Mouse (Mus musculus) erythroid progenitor cell, adult 5-6 weeks (primary cell): ENCODE results near the gene Emp2. TPM values are rescaled to one million over a fixed set of nuclear protein-coding genes. Genes with fewer than 3 reads are reported as not detected.

Experiments used
- ATAC-seq: replicated peaks from 2 replicates; pipeline ENCODE4 v1.8.0; 2016; ENCODE audit warnings: moderate number of reproducible peaks, mild to moderate bottlenecking, moderate TSS enrichment, inconsistent platforms; ENCODE audit not compliant: poor library complexity, low FRiP score, severe bottlenecking
- total RNA-seq, 2 experiments: library from RNA; stranded (forward) in 1 of 2; stranded (reverse) in 1 of 2; fragments of 150-400 nt in 1 of 2; fragments of 186-747, 209-891 nt in 1 of 2; gene quantifications; 2 replicates each; pipeline versions ENCODE4 v1.2.3 to v1.2.4; 2015 to 2017; ENCODE audit warnings: low replicate concordance in 2 of 2

Gene Emp2
- total RNA-seq, 2 experiments from 2014 or later, result not detected

DNA sequence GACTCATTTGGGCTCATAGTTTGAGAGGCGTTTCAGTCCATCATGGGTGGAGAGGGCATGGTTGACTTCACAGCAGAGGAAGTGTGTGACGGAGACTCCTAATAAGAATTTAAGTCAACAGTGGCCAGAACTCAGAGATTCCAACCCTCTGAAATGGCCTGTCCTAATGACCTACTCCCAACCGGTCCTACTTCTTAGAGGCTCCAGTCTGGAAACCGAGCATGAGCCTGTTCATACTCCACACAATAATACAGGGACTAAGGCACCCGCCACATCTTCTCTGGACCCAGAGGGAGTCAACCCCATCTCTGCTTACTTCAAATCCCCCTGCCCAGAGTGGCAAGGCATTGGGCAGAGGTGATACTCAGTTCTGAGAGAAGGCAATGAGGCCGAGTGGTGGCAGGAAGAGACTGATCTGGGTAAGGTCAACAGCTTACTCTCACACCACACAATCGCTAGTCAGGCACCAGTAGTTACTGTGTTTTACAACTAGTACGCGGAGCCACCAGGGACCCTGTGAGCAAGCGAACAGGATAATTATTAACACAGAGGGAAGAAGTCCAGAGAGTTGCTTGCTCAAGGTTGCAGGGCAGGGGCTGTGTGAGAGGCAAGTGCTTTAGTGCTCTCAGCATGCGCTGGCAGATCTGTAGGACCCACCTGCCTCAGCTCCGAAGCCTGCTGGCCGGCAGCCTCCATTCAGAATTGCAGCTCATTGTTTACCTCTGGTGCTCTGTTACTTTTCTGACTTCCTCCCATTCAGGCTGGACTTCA, 14.0 kb upstream of the Emp2 start:
- no peak for ATAC-seq

- no peak for ATAC-seq
These were observed 6.3 kb upstream of the Emp2 start for GRCm38 (mm10) chr16:10319914-10320569.

- no peak for ATAC-seq
These were observed 3.4 kb upstream of the Emp2 start for GRCm38 (mm10) chr16:10317197-10317544.

DNA sequence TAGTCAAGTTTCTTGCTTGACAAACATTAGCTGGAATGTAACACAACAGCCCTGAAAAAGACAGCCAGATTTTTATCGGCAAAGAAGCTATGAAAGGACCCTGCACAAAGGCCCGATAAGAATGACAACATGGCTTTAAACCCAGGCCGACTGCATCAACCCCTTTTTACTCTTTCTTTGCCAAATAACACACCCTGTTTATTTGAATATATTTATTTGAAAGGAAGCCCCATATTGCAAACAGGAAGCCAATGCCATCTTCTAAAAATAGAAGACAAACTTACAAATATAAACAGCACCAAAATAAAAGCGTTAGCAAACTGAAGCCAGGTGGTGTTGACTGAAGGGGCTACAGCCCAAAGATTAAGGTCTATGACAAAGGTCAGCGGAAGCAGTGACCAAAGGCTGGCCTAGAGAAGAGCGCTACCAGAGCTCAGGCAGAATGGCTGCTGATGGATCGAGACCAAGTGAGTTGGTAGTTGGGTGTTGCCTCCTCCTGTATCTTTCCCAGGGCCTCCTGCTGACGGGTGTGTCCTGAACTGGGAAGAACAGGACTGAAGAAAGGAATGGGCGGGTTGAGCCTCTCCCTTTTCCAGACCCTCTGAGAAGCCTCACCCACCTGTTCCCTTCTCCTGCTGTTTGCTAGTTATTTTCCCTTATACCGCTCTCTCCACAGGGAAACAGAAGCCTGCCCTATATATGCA, 2.9 kb upstream of the Emp2 start:
- ATAC-seq, result no peak

DNA sequence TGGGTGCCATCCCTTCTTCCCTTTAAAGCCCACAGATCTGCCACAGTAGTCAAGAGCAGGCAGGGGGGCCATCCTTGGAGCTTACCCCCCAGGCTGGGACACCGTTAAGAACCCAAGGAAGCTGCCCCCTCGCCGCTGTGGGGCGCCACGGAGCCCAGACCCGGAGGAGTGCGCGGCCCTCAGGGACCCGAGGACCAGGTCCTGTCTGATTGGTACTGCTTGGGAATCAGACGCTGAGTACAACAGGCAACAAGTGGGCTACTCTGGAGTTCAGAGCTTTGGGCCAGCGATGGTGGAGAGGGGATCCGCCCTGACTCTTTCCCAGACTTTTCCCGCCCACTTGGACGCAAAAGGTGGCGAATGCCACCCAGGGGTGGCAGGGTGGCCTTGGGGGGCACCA, 542 bp downstream of the Emp2 start:
- ATAC-seq, result no peak

DNA sequence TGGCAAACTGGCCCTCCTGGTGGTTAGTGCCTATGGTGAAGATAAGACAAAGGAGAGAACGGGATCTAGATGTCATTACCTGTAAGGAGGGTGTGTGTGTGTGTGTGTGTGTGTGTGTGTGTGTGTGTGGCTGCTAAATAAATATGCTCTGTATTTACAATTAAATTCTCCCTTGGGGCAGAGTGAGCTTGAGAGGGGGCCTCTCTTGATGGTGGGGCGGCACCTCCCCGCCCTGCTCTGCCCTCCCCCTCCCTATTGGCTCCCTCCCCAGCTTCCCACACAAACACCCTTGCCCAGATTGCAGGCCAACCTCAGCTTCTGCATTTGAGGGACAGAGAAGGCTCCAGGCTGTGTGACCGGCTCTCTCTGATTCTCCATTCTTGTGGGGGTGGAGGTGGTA, 1.8 kb downstream of the Emp2 start:
- no peak for ATAC-seq

DNA sequence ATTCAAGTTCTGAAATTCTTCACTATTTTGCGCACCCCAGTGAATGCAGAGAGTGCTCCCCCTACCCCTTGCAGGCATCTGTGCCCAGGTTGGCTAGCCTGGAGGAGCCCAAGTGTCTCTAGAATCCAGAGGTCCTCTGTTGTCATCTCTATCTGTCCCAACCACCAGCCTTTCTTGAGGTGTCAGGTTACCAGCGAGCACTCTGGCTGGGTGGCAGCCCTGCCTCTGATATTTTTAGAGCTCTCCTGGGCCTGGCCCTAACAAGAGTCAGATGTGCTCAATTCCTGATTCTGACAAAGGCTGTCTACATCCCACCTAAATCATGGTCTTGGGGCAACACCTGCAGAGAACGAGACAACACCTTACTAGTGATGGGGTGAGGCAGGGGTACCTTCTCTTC, 2.7 kb downstream of the Emp2 start:
- no peak for ATAC-seq

- ATAC-seq, result no peak
These were observed 3.3 kb downstream of the Emp2 start for GRCm38 (mm10) chr16:10310507-10310906.

DNA sequence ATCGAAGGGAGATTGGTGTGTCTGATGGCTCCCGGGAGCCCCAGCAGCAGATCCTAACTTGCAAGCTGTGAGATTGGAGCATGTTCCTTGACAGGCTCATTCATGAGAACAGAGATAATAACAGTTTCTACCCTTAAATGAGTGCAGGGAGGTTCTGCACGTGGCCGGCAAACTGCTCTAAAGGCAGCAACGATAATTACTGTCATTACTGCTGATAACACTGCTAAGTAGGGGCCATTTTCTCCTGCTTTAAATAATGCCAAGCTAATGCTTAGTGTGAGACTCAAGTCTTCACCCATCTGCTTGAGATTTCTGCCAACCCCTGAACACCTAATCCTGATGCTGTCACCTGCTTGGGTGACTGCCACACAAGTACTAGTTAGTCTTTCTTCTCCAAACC, 6.4 kb downstream of the Emp2 start:
- ATAC-seq, result no peak

DNA sequence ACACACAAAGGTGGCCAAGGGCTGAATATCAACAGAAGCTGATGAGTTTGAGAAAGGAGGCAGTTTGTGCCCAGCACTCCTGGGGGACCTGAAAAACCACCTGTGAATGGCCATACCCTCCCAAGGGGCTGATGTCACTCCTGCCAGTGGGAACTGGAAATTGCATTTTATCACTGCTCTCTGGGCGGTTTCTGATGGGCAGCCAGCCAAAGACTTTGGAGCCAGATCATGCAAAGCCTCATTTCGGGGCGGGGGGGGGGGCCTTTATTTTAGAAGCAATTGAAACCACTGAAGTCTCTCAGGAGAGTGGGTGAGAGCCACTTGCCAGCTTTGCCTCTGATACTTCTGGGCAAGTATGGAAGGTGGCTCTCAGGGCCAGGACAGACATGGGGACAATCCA, 7.7 kb downstream of the Emp2 start:
- ATAC-seq, result no peak

GRCm38 (mm10) chr16:10301337-10301736, 12.4 kb downstream of the Emp2 start:
- no peak for ATAC-seq

- ATAC-seq, result no peak
These were observed 13.3 kb downstream of the Emp2 start for GRCm38 (mm10) chr16:10300231-10301186.

GRCm38 (mm10) chr16:10299637-10300036, 14.1 kb downstream of the Emp2 start:
- no peak for ATAC-seq

- ATAC-seq, result no peak
These were observed 15.8 kb downstream of the Emp2 start for GRCm38 (mm10) chr16:10297696-10298644.

DNA sequence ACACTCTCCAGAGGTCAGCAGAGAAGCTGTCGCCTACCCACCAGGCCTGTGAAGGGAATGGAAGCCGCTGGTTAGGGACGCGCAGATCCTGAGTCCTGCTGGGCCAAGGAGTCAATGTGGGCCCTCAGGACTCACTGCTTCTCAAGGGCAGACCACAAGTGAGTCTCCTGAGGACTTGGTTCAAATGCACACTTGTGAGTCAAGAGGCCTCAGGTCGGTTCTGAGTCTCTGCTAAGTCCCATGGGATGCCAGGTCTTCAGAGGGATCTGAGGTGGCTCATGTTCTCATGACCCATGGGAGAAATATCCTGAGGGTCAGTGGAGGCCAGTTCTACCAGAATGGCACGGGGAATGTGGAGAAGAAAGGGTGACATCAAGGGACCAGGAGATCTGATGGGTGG, 25.7 kb downstream of the Emp2 start:
- no peak for ATAC-seq

DNA sequence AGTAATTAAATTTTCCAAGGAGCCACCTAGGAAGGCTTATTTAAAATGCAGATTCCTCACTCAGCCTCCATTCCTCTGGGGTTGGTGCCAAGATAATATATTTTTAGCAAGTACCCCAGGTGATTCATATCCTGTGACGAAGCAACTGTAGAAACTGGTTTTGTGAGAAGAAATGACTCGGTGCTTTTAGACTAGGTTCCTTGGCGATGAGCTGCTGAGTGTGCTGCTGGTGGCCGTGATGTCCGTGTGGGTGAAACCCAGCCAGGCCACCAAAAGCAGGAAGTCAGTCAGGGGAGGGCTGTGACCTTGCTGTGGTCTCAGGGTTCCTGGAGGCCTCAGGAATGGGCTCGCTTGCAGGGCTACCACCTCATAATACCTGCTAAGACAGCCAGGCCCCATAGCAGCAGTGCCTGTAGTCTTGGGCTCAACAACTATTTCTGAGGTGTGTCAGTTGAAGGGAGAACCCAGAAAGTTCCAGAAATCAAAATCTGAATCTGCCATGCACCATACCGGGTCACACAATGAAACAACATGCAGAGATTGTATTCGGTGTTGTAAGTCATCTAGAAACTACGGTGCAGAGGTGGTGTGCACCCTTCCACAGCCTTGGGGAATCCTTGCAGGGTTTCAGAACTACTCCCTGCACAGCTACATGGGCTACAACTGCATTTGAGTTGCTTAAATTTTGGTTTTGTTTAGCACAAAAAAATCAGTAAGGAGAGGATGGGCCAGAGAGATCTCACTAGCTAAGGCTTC, 27.1 kb downstream of the Emp2 start:
- no peak for ATAC-seq

DNA sequence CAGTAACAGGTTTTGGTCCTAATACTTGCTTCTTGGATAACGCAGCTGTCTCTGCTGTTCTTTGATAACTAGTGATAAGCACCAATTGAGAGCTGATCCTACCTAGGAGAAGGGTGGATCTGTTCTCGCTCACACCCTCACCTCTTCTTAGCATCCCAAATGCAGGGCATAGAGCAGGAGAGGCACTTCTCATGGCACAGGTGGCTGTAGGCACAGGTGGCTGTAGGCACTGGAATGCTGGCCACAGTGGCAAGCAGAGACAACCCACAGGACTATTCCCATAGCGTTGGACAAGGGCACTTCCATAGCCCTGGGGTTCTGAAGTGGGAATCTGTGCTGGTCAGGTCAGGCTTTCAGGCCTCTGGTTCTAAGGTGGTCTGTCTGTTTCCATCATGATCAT, 31.9 kb downstream of the Emp2 start:
- no peak for ATAC-seq

DNA sequence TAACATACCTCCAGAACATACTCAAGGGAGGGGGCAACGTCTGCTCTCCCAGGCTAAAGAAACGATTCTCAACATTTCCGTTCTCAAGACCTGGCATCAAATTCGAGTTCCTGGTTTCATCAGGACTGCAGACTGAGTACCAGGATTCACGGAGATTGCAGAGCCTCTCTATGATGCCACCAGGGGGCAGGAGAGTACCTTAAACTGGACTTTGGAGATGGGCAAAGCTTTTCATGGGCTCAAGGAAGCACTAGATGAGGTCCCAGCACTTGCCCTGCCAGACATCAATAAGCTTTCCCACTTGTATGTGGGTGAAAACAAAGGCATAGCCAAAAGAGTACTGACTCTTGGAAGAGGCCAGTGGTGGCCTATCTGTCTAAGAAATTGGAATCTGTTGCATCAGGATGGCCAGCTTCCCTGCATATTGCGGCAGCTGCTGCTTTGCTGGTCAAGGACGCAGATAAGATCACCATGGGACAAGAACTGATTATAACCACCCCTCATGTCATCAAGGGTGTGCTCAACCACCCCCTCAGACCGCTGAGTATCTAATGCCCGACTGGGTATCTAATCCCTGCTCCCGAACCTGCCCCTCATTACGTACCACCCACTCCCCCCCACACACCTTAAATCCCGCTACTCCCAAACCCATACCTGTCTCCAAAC, 33.3 kb downstream of the Emp2 start:
- no peak for ATAC-seq
